Mouse (Mus musculus): Measurements from ENCODE around the gene Rgs3.

The Rgs3 gene

GRCm38 (mm10) chr4:62659861-62660553, 100.4 kb downstream of the Rgs3 start:
- DNase-seq = no peak

DNA sequence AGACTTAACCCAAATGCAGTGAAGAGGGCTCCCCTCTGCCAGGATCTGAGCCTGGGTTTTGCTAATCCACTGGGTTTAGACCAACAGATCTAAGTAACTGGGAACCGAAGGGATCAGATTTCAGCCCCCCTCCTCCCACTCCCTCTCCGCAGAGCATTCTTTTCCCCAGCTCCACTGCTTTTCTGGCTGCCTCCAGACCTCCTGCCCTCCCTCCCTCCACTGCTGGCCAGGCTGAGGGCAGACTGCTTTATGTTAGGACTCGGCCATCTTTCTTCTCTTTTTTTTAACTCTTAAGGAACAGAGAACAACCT, 100.9 kb downstream of the Rgs3 start:
- DNase-seq = no peak

- peak; percentile 98 for DNase-seq
These were observed 101.7 kb downstream of the Rgs3 start for GRCm38 (mm10) chr4:62661311-62661849.

GRCm38 (mm10) chr4:62663348-62663747, 103.7 kb downstream of the Rgs3 start:
- DNase-seq = peak; percentile 98

DNA sequence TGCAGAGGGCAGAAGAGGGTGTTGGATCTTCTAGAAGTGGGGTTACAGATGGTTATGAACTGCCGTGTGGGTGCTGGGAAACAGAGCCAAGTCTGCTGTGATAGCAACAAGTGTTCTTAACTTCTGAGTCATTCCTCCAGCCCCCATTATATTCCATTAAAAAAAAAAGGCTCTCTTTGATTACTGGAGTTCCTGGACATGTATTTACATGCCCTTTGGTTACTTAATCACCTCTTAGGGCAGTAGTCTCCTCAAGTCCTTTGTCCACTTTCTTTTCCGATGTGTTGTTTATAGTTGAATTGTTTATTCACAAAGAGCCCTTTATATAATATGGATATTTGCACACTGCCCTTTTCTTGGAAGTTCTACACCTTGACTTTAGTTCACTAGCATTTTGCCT, 106.2 kb downstream of the Rgs3 start:
- DNase-seq = no peak

DNA sequence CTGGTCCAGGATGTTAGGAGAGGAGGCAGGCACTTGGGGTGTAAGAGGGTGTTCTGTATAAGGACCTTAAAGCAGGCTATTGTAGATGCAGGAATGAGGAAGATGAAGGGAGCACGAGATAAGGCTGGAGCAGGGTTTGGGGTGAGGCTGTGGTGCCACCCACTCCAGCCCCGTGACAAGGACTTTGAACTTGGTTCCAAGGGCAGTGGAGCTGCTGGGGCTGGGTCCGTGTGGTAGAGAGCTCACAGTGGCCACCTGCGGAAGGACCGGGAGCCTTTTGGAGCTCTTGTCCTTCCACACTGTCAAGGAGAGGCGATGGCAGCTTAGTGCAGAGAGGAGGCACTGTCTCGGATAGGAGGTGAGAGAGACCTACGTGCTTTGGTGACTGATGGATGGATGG, 109.0 kb downstream of the Rgs3 start:
- DNase-seq = no peak

DNA sequence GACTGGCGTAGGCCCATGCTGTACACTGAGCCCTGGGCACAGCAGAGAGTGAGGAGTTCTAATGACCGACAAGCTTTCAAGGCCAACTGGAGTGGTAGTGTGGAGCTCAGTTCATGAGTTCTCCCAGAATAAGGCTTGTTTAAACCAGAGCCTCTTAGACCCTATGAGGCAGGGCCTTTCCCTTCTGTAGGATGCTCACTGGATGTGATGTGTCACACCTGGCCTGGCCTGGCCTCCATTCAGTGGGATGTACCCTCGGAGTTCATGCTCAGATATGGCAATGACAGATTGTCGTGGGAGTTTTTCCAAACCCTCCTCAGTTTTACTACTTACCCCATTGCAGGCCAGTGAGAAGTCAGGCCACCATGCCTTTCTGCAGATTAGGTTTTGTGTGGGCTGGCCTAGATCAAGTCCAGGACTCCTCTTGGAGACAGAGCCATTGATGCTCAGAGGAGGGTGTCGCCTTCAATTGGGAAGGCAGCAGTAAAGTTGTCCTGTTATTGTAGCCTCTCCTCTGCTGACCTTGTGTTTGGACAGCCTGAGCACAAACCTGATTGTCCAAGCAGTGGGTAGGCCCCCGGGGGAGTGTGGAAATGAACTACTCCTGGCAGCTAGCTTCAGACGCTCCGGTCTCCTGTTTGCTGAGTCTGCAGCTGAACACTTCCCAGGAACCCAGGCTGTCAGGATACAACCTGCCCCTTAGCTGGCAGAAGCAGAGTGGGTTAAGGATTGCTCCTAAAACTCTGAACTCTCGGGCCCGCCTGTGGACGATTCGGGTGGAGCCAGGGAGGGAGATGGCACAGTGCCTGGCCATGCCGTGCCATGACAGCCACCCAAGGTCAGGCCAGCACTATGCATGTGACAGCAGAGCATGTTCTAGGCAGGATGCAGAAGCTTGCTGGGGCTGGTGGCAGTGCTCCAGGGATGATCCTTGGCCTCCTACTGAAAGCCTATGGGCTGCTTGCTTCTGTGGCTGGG, 109.7 kb downstream of the Rgs3 start:
- peak; percentile 96 for DNase-seq

DNA sequence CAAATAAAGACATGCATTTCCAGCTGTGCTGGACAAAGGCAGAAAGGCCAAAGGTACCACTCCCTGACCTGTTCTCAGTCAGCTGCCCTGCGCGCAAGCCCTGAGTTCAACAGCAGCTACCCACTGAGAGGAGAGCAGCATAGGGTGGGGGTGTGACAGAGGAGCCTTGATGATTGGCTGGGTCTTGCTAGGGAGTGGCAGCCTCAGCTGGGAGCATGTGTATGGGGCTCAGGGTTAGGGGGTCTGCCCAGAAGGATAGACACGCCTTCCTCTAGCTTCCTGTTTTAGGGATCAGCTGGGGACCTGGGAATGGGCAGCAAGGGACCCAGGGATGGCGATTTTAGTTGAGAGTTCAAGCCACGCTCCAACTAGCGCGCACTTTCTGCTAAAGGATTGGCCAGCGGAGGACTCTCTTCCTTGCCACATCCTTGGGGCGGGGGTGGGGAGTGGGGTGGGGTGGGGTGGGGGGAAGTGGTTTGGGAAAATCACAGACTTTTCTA, 113.9 kb downstream of the Rgs3 start:
- DNase-seq = peak; percentile 96

GRCm38 (mm10) chr4:62674031-62674995, 114.7 kb downstream of the Rgs3 start:
- no peak for DNase-seq

- no peak for DNase-seq
These were observed 115.7 kb downstream of the Rgs3 start for GRCm38 (mm10) chr4:62675394-62675793.

- DNase-seq = no peak
These were observed 117.5 kb downstream of the Rgs3 start for GRCm38 (mm10) chr4:62677047-62677737.

GRCm38 (mm10) chr4:62679157-62679556, 119.5 kb downstream of the Rgs3 start:
- DNase-seq = no peak

DNA sequence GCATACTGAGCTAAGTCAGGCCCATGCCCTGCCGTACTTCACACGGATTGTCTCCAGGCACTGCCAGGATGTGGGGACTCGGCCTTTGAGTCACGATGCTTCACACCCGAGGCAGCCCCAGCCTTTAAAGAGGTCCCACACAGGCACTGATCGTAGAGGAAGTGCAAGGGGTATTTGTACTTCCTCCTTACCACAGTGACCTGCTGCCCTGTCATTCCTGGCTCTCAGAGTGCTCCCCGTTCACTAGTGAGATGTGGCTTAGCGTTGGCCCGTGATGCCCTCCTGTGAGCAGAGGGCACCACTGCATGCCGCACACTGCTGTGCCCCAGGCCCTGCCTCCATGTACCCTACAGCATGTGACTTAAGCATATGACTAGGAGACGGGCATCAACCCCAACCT, 121.8 kb downstream of the Rgs3 start:
- no peak for DNase-seq

DNA sequence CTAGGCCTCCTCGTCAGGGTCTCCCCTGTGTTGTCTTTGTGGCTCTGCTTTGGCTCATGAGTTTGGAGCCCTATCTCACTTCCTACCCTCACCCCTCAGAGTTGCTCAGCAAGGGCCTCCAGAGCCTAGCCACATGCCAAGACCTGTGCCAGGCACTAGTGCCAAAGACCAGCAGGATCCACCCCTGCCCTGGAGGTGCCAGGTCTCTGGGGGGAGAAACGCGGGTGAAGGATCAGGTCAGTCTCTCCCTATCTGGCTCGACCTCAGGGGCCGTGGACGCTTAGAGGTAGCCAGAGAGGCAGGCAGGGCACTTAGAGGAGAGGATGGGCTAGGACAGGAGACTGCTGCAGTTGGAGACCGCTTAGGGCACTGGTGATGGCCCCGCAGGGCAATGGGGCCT, 122.7 kb downstream of the Rgs3 start:
- no peak for DNase-seq

GRCm38 (mm10) chr4:62683148-62683547, 123.5 kb downstream of the Rgs3 start:
- no peak for DNase-seq

GRCm38 (mm10) chr4:62684351-62684750, 124.7 kb downstream of the Rgs3 start:
- peak; percentile 95 for DNase-seq

GRCm38 (mm10) chr4:62685268-62685667, 125.6 kb downstream of the Rgs3 start:
- no peak for DNase-seq

- DNase-seq = no peak
These were observed 127.1 kb downstream of the Rgs3 start for GRCm38 (mm10) chr4:62686769-62687168.

GRCm38 (mm10) chr4:62688142-62688541, 128.5 kb downstream of the Rgs3 start:
- DNase-seq = no peak

GRCm38 (mm10) chr4:62690997-62691396, 131.3 kb downstream of the Rgs3 start:
- no peak for DNase-seq

DNA sequence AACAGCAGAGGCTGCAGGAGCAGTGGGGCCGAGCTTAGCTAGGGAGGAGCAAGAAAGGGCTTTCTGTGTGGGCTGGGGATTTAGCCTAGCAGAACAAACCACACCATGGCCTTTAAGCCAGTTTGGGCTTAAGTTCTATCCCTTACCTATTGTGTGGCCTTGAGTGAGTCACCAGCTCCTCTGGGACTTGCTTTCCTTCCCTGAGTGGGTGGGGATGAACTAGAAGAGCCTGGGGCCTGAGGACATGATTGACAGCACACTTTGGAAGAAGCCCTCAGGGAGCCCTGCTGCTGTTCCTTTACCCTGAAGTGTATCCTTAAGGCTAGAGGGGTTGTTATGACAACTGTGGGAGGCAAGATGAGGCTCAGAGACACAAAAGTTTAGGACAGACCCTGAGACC, 132.0 kb downstream of the Rgs3 start:
- peak; percentile 98 for DNase-seq

DNA sequence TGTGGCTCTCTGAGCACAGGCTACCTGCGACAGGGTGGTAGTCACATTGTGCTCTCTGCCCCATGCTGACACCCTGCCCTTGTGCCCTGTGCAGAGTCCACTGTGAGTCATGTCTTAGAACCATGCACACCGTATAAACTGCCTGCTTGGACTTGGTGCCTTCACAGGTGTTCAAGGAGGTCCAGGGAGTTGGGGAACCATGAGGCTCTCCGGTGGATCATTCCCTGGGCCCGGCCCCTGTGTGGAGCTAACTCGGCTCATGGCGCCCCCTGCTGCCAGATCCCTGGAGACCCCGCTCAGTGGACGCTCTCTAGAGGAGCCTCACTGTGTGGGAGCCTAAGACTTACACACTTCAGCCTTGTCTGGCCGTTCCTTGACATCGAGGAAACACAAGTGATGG, 134.2 kb downstream of the Rgs3 start:
- DNase-seq = peak; percentile 94

All from heart, adult 11 months (tissue).